Mouse (Mus musculus) brain, adult 10 weeks (tissue): ENCODE data around the gene Pou6f2. TPM values are rescaled to one million over a fixed set of nuclear protein-coding genes. Genes with fewer than 3 reads are reported as not detected.

Experiments
- polyA plus RNA-seq: library from polyadenylated mRNA; stranded (reverse); fragments of 350-450 nt; fragmentation: Illumina TruSeq; extraction: RNeasy Lipid Tissue Mini Kit (QIAGEN cat#74804); gene quantifications from one replicate; pipeline ENCODE4 v1.2.3, GENCODE M21; 2015; ENCODE audit warnings: low read depth, low replicate concordance

Pou6f2 gene
- 1.1 TPM for polyA plus RNA-seq

GRCm38 (mm10) chr13:18397586-18397985, at the start of gene Pou6f2:
Pou6f2 (minus strand) TSS chr13:18397686.

